Mouse (Mus musculus) heart, postnatal 14 days (tissue): ENCODE results near the gene Slc5a9. TPM values are rescaled to one million over a fixed set of nuclear protein-coding genes. Genes with fewer than 3 reads are reported as not detected.
"Not testable (repeated sequence)": the region's sequence is repeated elsewhere in the genome, so short reads cannot be mapped to it uniquely, and the experiment has no call there.

Experiments
- DNase-seq, 2 experiments: peaks; one replicate each; pipeline ENCODE4 v3.0.0; 2021 to 2022
- intact Hi-C: fragments of 180-260 bp; cut with DNase I; formaldehyde crosslinking; loops from one replicate; pipeline ENCODE4 v1.15.1; 2025
- long read RNA-seq, 2 experiments: library from polyadenylated mRNA; stranded (forward); transcript quantifications; one replicate each; pipeline ENCODE4 v2.0.0; 2021
- total RNA-seq, 2 experiments: library from RNA; stranded (reverse); gene quantifications; 2 replicates each; pipeline ENCODE4 v1.2.3; 2021

Gene Slc5a9
- total RNA-seq: under 1 TPM in 1 of 2 experiments, not detected in 1; 0.41 TPM
- long read RNA-seq, experiment 1, partial matches to known transcripts: 0 of 1 reads
- long read RNA-seq, experiment 1, other reads (novel, unspliced or antisense): 0 of 1 reads
- long read RNA-seq, experiment 2: 0 reads

- DNase-seq: no peak
- intact Hi-C loops: loop anchor here (2.0 kb wide), 1 partner anchor 50 kb away; no protein-coding TSS in a partner anchor
Observed at GRCm38 (mm10) chr4:111902775-111903174, at the start of gene Slc5a9. TSS of gene Slc5a9 (minus strand) at chr4:111902918.

GRCm38 (mm10) chr4:111919092-111919491, 16.4 kb upstream of the Slc5a9 start, which contains the start of gene Skint8:
TSS of gene Skint8 (plus strand) at chr4:111919392.
- no peak for DNase-seq
- intact Hi-C loops: no loop called here

- intact Hi-C loops: no loop called here
- peak in 1 of 2 experiments; percentile 4 for DNase-seq
Observed at GRCm38 (mm10) chr4:111907926-111908325, 5.2 kb upstream of the Slc5a9 start.

DNA sequence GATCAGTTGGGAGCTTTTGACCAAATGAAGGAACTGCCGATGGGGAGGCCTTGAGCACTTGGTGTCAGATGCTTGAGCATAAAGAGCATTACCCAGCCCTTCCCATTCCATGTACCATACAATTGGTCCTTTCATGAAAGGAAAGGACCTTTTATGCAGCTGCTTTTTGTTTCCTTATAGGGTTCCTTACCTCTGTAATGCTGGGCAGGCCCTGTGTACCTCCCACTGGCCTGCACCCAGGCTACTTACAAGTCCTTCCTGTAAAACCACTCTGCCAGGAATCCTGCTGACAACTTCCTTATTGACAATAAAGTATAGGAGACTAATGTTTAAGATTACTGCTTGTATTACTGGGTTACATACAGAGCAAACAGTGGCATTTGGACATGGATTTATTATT, 1.2 kb downstream of the Slc5a9 start:
- intact Hi-C loops: no loop called here
- DNase-seq: no peak

DNA sequence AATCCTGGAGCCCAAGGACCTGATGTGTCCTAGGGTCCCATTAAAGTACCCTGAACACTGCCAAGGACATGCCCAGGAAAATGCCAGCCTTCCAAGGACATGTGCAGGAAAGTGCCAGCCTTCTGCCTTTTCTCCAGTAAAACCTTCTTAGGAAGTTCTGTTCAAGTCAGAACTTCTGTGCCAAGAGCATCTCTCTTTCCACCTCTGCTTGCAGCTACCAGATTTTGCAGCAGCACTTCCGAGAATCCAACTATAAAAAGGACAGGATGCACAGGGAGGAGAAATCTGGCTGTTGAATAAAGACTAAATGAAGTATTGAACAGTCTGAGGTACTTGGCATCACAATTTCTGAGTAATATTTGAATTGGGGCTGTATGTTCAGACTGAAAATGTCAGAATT, 2.2 kb downstream of the Slc5a9 start:
- intact Hi-C loops, DNase-seq: not testable (repeated sequence)

- intact Hi-C loops: no loop called here
- DNase-seq: no peak
Observed at GRCm38 (mm10) chr4:111898566-111898965, 4.2 kb downstream of the Slc5a9 start.

GRCm38 (mm10) chr4:111897755-111898154, 5.0 kb downstream of the Slc5a9 start:
- intact Hi-C loops: no loop called here
- DNase-seq: no peak

DNA sequence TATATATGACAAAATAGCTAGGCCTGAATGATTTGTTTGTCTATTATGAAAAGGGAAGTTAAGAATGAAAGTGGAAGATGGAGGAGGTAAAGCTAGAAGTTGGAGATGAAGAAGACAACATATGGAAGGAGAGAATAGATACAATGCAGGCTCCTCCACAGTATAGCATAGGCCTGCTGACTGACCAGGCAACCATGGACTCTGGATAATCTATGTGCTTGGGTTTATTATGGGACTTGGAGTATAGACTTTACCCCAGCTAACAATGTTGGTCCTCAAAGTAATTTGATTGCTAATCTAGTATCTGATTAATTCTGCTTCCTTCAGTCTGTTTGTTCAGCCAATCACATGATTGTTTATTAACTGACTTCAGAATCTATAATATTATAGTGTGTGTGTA, 10.6 kb downstream of the Slc5a9 start:
- DNase-seq: no peak

GRCm38 (mm10) chr4:111886607-111887006, 16.1 kb downstream of the Slc5a9 start:
- peak; percentile 70 to 83 for DNase-seq
- intact Hi-C loops: loop anchor here (1.0 kb wide), 1 partner anchor 199 kb away; no protein-coding TSS in a partner anchor

More for the DNA sequence above, 10.6 kb downstream of the Slc5a9 start:
- intact Hi-C loops: no loop called here

- peak; percentile 62 to 69 for DNase-seq
- intact Hi-C loops: loop anchor here (1.0 kb wide), 1 partner anchor 199 kb away; no protein-coding TSS in a partner anchor
Observed at GRCm38 (mm10) chr4:111886018-111886417, 16.7 kb downstream of the Slc5a9 start.

DNA sequence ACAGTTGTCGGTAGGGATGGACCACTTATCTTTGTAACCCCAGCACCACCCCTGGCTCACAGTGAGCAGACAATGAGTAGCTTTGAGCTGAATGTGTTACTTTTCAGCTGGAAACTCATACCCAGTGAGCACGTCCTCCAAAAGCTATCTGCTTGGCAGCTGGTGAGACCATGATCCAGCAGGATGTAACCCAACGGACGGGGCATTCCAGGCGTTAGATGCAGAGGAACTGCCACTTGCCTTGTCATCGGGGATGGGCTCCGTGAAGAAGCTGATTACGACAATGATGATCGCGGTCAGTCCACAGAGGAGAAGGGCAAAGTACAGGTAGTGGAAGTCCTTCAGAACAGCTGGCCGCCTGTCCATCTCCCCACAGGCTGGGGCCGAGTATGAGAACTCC, 19.2 kb downstream of the Slc5a9 start:
- intact Hi-C loops: no loop called here
- DNase-seq: no peak

- intact Hi-C loops: no loop called here
- DNase-seq: no peak
Observed at GRCm38 (mm10) chr4:111880112-111880875, 22.4 kb downstream of the Slc5a9 start.

DNA sequence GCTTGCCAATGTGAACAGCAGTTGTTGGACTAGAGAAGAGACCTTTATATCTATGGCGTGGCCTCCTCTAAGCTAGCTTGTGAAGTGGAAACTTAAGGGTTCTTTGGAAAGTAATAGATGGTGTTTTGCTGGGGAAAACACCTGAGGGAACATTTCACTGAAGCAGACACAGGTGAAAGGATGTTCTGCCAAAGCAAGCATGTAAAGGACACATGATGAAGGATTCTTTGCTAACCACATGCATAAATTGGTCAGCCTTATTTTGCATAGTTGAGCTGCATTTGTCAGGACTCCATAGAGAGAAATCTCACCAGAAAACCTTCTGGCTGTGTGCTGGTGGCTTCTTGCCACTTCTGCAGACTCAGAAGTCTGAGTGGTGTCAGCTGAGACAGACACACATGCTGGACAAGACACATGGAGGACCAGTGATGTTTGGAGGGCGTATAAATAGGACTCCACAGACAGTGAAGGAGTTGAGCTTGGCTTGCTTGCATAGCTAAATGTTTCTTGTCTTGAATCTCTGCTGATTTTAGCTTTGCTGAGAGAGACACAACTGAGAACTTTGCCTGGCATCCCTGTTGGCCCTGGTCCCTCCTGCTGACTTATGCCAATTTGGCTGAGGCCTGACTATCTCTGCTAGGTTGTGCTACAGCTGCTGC, 34.8 kb downstream of the Slc5a9 start:
- no peak for DNase-seq
- intact Hi-C loops: no loop called here

DNA sequence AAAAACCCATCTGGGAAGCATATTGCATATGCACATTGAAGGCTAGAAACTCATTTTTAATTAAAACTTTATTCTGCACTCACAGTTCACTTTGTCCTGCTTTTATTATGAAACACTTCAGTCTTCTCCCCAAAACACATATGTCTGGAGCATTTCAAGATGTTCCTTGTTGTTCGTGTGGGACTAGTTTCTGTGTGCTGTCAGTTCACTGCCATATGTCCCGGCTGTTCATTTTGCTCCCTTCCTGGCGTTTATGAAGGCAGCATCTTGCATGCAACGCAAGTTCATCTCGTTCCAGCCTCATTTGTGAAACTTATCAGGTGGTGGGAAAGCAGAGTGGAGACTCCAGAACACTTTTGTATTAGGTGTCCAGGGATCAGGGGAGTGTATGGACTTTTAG, 36.0 kb downstream of the Slc5a9 start:
- intact Hi-C loops: no loop called here
- DNase-seq: no peak

GRCm38 (mm10) chr4:111852626-111853025, 50.1 kb downstream of the Slc5a9 start:
- DNase-seq: no peak
- intact Hi-C loops: no loop called here

GRCm38 (mm10) chr4:111838882-111839281, 63.8 kb downstream of the Slc5a9 start:
- DNase-seq: no peak
- intact Hi-C loops: no loop called here

Other genes starting within 250 kb of the Slc5a9 start
- 10 to 100 TPM; 12.2 to 13.1 TPM for gene Spata6, start 182.9 kb downstream of the Slc5a9 start, total RNA-seq
- gene Skint8, start 16.5 kb upstream of the Slc5a9 start, total RNA-seq: not detected
- not detected for gene Skint7, start 70.0 kb upstream of the Slc5a9 start, total RNA-seq
- gene Skint1, start 103.4 kb upstream of the Slc5a9 start, total RNA-seq: not detected
- gene Skint4, start 169.1 kb upstream of the Slc5a9 start, total RNA-seq: not detected